Mouse (Mus musculus) retina, adult 2 months (tissue): ENCODE measurements at regions not wholly inside any gene's neighbourhood (a gene's known extent, or its start where the extent isn't known, plus 50 kb on each side); places are given as distances from the start of the nearest gene placed in this dataset.

Source experiments
- DNase-seq: peaks from one replicate; pipeline ENCODE4 v3.0.0-alpha.2; 2012; ENCODE audit warnings: low read depth, low spot score

DNA sequence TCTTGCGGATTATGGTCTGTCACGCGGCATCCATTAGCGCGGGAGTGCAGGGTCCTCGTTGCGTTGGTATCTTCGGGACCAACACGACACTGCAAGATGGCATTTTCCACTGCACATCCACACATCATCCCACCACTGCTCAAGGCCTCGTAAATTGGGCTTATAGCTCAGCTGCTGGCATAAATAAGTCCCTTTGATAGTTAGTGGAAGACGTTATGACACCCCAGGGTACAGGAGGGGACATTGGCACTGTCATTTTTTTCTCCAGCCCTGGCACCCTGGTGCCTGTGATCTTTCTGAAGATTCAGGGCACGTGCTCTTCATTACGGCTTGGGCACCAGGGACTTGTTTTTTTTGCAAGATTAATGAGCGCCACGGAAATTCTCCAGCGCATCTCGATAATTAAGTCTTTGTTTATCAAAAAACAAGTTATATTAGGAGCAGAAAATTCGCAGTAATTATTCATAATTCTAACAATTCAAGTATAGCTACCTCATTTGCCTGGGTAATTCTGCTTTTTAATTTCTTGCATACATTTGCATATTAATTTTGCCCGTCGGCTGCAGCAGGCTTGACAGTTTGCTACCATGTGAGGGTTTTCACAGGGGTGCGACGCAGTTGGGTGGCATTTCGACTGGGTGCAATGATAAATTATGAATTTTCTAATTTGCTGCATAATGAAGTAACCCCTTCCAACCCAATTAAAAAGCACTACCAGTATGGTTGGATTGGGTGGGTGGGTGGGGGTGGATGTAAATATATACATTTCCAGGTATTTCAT lies 119.1 kb downstream of the Vrk1 start:
- DNase-seq, result no peak

DNA sequence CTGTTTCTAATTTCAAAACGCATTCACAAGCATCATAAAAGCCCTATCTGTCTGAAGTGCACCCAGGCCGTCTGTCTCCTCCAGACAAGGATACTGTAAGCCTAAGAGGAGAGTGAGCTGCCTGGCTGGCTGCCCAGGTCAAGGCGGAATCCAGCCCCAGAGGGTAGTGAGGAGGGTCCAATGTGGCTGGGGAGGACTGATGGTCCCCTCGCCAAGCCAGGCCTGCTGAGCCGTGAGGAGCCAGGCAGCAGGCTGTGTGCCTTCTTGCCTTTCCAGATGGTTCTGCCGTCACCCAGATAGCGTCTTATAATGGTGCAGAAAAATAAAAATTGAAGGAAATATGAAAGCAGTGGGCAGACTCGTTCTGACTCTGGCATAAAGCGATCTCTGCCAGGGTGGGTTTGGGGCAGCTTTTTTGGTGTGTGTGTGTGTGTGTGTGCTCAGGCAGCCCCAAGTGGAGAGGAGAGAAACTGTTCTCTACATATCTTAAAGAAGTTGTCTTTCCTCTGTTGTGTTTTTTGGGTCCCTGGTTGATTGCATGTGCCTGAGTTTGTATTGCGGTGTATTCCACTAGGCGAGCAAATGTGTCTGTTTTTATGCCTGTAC lies 120.1 kb downstream of the Vrk1 start:
- no peak for DNase-seq

DNA sequence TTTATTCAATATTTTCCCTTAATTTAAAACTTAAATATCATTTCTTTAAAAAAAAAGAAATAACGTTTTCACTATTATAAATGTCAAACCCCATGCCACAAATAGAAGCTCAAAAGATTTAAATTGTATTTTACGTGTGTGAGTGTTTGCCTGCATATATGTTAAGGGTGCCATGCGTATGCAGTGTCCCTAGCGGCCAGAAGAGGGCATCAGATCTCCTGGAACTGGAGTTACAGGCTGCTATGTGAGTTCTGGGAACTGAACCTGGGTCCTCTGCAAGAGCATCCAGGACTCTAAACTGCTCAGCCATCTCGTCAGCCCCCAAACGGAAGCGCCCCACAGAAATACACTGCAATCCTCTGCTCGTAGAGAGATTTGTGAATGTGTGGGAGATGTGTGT lies 122.7 kb downstream of the Vrk1 start:
- DNase-seq, result no peak

DNA sequence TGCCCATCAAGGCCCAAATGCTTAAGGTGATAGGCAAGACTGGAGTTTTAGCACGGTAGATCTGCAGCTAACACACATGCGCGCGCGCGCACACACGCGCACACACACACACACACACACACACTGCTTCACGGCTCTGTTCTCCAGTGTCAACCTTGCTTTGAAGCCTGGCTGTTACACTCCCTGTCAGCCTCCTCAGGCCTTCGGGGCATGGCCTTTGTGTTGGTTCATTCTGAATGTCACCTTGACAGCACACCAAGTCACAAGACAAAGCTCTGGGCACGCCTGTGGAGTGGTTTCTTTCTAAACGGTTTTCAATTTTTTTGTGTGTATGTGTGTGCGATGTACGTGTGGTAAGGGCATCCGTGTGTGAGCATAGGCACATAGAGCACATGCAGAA lies 128.4 kb downstream of the Vrk1 start:
- no peak for DNase-seq

DNA sequence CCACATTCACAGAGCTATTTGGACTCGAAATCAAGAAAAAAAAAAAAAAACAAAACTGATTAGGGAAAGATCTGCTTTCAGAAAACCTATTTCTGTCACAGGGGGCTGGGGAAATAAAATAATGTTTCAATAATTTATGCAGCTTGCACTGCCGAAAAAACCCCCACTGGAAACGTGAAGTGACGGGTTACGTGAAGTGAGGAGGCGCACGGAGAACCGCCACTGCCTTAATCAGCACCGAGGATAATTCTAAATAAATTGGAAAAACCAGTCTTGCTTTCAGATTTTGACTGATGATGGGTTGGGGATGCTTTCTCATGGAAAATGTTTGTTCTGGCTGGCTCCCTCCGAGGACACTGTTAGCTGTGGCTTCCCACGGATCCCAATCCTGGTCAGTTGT lies 129.5 kb downstream of the Vrk1 start:
- no peak for DNase-seq

DNA sequence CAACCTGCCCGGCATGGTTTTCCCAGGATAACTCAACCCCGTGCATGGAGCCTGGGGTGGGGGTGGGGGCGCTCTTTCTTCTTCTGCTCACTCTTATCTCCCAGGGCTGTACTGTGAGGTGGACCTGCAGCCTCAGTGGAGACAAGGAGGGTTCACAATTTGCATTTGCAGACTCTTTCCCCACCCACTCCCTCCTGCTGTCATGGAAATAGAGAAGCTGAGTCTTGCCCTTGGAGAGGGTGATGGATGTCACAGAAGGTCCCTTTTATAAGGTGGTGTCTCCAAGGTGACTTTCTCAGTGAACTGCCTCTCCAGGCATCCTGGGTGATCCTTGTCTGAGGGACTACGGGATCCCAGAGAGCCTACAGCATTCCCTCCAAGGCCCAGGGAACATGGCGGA lies 129.9 kb downstream of the Vrk1 start:
- DNase-seq, result no peak

DNA sequence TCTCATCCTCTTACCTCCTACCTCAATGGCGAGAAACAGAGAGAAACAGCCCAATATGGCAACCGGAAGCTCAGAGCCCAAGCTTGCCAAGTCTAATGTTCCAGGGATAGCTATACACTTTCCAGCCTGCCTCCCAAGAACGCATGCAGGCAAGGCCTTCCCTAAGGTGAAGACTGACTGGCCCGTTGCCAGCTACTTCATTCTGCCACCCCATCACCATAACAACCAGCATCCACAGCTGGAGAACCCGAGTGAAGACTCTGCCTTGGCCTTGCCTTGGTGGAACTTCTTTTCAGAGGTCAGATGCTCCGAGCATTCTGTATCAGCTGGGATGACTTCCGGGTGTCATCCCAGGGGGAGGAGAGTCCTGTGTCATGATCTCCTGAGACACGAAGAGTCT lies 130.6 kb downstream of the Vrk1 start:
- DNase-seq, result no peak

DNA sequence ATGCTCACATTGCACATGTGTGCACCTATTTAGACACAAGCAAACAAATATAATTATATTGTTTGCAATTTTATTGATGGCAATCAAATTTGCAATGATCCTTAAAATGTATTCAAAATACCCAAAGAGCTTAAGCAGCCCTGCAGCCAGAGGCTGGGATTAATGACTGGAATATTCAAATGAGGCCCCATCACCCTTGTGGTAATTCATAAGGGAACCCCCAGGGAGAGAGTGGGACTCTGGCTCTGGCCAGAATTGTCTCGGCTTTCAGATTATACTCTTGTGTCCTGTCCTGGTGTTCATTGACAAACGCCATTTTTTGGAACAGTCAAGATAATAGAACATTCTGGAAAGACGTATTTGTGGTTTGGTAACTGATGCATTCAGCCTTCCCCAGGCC lies 133.5 kb downstream of the Vrk1 start:
- DNase-seq, result no peak

DNA sequence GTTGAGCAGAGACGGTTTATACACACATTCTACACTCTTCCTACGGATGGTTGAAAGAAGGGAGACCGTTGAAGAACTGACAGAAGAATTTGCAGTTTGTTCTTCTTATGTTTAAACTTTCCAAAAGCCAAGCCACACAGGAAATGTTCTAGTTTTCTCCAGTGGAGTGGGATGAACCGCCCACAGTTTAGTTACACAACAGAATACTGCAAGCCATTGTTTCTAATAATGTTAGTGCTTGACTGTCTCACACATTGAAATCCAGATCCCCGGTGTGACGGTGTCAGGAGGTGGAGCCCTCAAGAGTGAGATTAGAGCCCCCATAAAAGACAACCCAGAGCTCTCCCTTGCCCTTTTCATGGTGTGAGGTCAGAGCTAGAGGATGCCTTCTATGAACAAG lies 146.8 kb downstream of the Vrk1 start:
- no peak for DNase-seq

DNA sequence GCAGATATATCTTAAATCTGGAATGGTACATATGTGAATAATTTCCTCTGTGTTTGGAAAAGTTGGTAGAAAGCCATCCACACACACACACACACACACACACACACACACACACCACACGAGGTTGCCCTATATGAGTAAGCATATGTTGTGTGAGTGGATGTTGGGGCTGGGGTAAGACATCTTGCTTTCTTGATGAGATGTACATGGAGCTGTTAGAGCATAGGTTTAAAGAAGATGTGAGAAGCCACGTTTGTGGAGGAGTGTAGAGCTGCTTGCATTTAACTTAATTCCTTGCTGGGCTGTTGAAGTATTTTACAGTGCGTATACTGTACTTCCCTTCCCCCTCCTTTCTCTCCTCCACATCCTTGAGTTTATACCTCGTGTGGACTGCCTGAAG lies 147.8 kb downstream of the Vrk1 start:
- no peak for DNase-seq

DNA sequence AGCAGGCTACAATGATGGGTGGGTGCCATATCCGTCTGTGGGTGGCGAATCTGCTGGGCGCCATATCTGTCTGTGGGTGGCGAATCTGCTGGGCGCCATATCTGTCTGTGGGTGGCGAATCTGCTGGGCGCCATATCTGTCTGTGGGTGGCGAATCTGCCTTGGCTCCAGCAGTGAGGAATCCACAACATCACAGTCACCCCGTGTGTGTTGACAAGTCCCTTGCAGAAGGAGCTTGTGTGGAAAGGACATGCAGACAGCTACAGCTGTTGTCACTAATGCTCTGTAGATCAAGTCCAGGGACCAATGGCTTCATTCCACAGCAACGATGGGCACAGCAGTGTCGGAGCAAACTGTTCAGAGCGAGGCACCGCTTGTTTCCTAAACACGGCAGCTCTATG lies 148.6 kb downstream of the Vrk1 start:
- no peak for DNase-seq

DNA sequence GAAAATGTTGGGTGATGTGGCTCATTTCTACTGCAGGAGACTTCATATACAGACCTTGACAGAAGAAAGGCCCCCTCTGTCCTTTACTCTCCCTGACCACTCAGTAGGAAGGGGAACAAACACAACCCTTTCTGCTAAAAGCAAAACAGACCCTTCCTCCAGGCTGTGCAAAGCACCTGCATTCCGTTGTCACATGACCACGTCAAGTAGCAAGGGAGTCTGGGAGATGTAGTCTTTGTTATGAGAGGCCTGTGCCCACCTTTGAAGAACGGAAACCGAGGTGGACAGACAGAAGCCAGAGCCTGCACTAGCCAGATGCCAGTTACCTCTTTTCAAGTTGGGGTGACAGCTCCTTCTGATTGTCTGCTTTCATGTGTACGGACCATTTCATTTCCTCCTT lies 161.3 kb downstream of the Vrk1 start:
- no peak for DNase-seq

DNA sequence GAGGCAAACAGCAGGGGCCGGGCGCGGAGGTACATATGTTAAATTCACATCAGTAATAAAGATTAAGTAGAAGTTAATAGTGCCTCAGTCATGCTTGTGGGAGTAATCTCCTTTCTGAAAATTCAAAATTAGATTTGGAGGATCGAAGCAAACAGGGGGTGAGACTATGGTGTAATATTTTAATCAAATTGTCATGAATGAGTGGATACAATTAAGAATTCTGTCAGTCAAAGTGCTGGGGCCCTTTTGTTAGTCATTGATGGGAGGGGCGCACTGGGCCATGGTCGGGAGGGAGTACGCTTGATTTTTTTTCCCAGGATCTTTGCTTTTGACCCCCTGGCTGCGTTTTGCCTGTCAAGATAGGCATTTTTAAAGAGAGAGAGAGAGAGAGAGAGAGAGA lies 163.2 kb downstream of the Vrk1 start:
- no peak for DNase-seq

DNA sequence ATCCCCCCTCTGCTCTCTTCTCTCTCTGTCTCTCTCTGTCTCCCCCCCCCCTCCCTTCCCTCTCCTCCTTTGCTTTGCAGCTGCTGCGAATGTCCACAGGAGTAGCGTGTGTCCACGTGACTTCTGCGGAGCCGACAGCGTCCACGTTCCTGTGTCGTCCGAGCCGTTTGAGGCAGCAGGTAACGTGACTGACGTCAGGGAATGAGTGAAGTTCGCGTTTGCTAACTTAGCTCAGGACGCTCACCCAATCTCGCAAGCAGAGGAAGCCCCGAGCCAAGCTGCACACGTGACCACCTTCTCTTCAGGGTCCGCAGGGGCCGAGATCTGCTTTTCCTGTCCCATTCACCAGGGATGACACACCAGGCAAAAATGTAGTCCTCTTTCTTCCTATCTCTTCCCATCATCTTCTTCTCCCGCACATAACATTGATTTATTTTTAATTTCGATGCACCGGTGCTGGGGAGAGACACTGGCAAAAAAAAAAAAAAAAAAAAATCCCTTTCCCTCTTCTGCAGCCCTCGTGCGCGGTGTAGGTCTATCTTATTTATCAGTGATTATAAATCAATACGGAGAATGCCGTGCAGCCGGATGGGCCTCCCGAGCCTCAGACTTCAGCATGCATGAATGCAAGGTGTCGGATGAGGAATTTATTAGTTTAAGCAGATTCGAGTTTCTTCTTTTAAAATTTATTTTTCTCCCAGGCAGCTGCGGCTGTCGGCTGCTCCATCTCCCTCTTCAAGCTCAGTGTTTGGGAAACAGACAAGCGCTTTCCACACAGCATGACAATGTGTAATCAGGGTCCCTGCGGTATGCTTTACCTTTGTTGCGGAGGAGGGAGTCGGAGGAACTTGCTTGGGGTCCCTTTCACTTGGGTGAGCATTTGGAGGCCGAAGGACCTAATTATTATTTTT lies 164.3 kb downstream of the Vrk1 start:
- DNase-seq, result no peak

DNA sequence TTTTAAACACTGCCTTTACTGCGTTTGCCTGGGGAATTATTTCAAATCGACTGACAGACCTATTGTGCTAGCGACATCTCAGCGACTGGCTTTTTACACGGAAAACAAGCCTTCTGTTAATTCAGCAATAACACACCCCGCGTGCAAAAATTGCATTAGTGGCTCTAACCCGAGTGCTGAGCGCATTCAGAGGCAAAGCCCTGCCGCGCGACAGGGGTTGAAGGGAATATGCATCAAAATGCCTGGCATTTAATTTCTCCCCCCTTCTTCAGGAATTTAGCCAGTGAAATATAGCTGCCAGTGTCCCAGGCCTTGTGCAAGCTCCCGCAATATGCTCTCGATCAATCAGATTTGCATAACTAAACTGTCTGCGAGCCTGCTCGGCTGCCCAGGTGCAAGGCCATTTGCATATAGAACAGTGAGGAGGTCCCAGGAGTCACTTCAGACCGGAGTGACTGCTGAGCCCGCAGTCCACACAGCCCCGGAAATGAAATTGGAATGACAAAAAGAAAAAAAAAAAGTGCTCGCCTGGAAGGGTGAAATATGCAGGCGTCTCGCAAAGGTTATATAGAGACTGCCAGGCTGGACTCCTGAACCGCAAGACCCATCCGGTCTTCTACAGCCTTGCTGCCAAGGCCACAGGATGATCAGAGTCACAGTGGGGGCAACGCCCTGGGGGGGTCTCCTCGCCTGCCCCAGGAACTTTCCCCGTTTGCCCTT lies 165.1 kb downstream of the Vrk1 start:
- no peak for DNase-seq

DNA sequence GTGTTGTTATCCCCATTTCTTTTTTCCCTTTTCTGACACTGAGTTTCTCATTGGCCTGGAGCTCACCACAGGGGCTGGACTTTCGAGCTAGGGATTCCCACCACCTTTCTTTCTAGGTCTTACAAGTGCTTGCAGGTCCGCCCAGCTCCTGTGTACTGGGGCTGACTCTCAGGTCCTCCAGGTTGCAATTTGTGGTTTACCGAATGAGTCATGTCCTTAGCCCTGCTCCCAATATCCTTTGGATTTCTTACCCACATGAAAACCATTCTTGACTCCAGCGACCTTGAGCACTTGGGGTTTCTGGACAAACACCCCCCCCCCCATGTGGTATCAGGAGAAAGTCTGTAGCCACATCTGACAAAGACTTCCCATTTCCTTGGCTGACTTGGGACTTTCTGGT lies 167.3 kb downstream of the Vrk1 start:
- DNase-seq, result no peak

DNA sequence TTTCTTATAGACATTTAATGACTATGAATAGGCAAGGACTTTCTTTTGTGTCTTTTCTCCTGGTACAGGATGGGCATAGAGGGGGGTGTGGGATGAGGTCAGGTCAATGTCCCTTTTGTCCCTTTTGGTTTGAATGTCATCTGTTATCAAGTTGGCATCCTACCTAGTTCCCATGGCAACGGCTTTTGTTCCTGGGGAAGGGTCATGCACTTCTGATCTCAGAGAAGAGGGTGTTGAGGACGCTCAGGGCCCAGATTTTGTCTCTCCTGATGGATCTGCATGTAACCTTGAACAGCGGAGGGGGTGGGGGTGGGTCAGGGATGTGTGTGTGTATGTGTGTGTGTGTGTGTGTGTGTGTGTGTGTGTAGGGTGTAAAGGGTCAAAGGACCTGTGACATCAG lies 167.8 kb downstream of the Vrk1 start:
- DNase-seq, result no peak

DNA sequence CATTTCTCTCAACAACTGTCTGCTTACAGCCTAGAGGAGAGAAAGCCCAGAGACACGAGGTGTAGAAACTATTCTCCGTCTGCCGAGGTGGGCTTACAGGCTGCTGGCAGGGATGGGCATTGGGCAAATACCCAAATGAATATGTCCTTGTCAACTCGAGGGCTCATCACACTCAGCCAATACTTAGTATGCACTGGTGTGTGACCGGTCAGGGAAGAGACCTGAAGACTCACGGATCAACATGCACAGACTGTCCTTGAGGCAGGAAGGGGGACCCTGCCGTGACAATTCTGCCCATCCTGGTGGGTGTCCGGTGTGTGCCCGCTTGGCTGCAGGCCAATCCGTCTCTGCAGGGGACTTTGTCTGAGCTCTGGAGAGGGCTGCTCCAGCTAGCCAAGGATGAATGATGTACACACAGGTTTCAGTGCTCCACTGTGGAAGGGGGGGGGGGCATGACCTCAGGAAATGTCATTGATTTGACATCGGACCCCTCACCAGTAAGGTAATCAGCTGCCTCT lies 168.7 kb downstream of the Vrk1 start:
- DNase-seq, result no peak

DNA sequence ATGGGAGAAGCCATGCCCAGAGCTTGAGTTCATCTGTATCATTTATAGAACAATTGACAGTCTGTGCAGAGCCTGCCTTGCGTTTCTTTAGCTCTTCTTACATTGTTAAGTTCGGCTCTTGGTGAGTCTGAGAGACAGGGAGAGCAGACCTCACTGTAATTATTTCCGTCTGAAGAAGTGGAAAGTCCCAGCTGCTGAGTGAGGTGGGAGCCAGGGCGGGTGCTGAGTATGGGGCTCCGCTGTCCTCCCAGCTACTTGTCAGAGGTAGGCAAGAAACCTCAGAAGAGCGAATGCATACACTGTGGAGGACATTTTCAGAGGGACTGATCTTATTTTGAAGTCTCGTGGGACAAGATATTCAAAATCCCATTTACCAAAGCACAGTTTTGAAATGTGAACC lies 172.9 kb downstream of the Vrk1 start:
- DNase-seq, result no peak

DNA sequence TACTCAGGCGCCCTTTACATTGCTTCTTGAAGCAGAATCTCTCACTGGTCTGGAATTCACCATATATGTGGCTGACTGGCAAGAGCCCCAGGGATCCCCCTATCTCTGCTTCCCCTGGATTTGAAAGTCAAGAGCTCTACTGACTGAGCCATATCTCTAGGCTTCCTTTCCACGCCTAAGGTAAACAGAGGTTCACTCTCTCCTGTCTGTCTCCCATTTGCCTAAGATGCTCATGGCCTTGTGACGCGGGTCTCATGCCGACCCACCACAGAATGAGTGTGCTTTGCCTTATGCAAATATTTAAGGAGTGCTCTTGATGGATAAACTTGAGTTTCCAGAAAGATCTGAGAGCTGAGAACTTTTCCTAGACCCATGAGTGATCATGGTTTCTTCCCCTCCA lies 173.9 kb downstream of the Vrk1 start:
- no peak for DNase-seq

DNA sequence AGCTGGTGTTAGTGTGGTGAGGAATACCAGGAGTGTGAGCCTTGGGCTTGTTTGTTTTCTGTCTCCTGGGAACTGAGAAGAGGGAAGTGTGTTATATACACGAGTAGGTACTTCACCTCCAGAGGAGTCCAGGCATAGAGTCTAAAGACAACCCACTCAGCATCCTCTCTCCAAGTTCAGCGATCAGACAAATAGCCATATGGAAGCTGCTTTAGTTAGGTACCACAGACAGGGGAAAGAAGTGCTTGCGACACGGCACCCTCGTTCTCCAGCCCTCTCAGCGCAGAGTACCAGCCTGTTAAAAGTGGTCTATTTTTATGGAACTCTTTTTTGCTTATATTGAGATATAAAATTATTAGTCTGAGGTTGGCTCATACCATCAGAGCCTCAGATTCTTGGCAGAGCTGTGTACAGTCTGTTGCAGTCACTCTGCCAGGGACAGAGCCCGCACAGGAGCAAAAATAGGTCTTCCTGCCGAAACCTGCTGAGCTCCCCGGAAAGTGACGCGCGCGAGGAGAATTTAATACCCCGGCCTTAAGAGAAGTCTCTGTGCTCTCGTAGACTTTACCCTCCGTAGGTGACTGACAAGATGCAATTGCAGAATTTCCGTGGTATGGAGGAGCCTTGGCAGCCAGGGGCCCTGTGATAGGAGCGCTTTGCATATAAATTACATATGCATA lies 175.5 kb downstream of the Vrk1 start:
- DNase-seq, result no peak
